Mouse (Mus musculus): ENCODE results near the gene Rnase1.

DNA sequence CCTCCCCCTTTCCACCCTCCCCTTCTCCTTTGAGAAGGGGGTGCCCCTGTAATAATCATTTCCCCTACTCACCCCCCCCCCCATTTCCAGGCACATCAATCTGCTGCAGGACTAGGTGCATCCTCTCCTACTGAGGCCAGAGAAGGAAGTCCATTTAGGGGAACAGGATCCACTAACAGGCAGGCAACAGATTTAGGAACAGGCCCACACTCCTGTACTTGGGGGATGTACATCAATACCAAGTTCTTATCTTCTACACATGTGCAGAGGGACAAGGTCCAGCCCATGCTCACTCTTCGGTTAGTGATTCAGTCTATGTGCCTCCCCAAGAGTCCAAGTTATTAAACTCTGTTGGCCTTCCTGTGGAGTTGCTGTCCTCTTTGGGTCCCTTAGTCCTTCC lies 10.5 kb upstream of the Rnase1 start:
- TF ChIP-seq POLR2A (IDR thresholded peaks at IDR 0.05; ENCODE audit: control insufficient read depth in 1 of 2, insufficient read depth in 1 of 2, low read depth in 1 of 2, low read length in 2 of 2, poor library complexity in 1 of 2) (no peak), MAZ (IDR thresholded peaks at IDR 0.05; ENCODE audit: low read depth, low read length) (no peak), CTCF (IDR thresholded peaks at IDR 0.05 in 2 of 3, conservative IDR thresholded peaks at IDR 0.05 in 1 of 3; ENCODE audit: control insufficient read depth in 1 of 3, insufficient read depth in 1 of 3, low read depth in 2 of 3, low read length in 3 of 3, poor library complexity in 1 of 3, severe bottlenecking in 1 of 3) (no peak), GATA1 (IDR thresholded peaks at IDR 0.05; ENCODE audit: low read depth, low read length) (no peak), RCOR1 (IDR thresholded peaks at IDR 0.05; ENCODE audit: low read depth, low read length) (no peak), E2F4 (IDR thresholded peaks at IDR 0.05; ENCODE audit: borderline replicate concordance, low read depth, low read length) (no peak), SIN3A (IDR thresholded peaks at IDR 0.05; ENCODE audit: low read length) (no peak), BHLHE40 (IDR thresholded peaks at IDR 0.05; ENCODE audit: borderline replicate concordance, low read depth, low read length) (no peak), TAL1 (IDR thresholded peaks at IDR 0.05; ENCODE audit: low read length) (no peak)

Measured in MEL (cell line).